Mouse (Mus musculus) thymus, adult 2 months (tissue): ENCODE measurements around the gene Gm2663.

ENCODE experiments used
- CTCF ChIP-seq: fragments of 200-500 bp; IDR thresholded peaks from 2 replicates; pipeline ENCODE4 v1.5.1; 2012; ENCODE audit warnings: mild to moderate bottlenecking, control low read depth, low read length, moderate library complexity, borderline replicate concordance; ENCODE audit not compliant: control insufficient read depth, poor library complexity, insufficient read depth; ENCODE audit errors: extremely low read depth
- POLR2A ChIP-seq: fragments of 200-500 bp; IDR thresholded peaks from 2 replicates; pipeline ENCODE4 v1.6.1; 2012; ENCODE audit warnings: mild to moderate bottlenecking, low read length, control low read depth, moderate library complexity; ENCODE audit not compliant: control insufficient read depth, poor library complexity, insufficient read depth; ENCODE audit errors: extremely low read depth

GRCm38 (mm10) chr6:41044314-41044713 lies 45.0 kb upstream of the Gm2663 start:
- TF ChIP-seq CTCF (no peak), POLR2A (no peak)
